Mouse (Mus musculus) c-Kit-positive CD71-negative TER-119-negative erythroid progenitor cells, embryonic 14.5 days (primary cell): ENCODE results near the gene Sav1.
A peak's percentile ranks its signal among the peaks of the same experiment; 100 is the strongest.

Experiments used
- DNase-seq: peaks from one replicate; pipeline ENCODE4 v3.0.0-alpha.2; 2013; ENCODE audit warnings: low read depth

Sav1 gene

DNA sequence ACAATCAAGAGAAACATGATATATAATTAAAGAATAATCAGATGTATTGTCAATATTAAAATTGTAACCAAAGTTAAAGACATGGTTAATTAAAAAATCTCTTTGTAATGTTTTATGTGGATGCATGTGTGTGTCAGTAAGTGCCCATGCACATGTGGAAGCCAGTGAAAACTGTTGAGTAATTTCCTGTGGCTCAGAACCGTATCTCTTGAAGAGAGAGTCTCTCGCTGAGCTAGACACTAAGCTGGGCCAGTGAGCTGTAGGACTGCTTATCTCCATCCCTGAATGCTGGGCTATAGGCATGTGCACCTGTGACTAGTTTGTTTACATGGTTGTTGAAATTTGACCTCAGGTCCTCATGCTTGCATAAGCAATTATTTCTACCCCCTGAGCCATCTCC, 29.4 kb downstream of the Sav1 start:
- no peak for DNase-seq

DNA sequence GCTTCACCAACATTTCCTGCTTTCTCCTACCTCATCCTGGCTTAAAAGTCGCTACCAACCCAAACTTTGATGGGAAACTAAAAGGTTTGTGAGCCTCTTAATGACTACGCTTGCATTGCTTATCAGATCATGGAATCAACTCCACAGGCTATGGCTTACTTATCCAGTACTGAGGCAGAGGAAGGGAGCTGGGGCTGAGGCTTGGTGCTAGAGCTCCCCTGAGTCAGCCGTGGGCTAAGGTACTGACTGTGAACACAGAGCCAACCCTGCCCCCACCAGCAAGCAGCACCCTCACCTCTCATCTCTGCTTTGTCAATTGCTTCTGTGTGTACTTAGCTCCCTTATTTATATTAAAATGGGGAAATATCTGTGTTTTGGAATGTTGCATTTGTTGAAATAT, 39.3 kb downstream of the Sav1 start:
- DNase-seq, result no peak

DNA sequence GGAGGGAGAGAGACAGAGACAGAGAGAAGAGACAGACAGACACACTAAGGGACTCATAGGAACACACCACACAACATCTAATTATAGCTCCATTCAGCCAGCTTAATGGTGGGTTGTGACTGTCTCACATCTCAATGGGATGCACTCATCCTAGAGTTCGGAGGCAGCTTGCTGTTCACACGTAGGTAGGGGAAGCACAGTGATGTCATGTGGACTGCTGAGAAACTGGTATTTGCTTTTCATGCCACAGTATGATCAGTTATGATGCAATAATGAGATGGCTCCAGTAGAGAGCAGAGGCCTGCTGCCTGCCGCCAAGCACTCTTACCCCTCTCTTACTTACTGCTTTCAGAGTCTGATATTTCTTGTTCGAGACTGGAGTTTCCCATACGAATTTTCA, 40.9 kb downstream of the Sav1 start:
- no peak for DNase-seq

DNA sequence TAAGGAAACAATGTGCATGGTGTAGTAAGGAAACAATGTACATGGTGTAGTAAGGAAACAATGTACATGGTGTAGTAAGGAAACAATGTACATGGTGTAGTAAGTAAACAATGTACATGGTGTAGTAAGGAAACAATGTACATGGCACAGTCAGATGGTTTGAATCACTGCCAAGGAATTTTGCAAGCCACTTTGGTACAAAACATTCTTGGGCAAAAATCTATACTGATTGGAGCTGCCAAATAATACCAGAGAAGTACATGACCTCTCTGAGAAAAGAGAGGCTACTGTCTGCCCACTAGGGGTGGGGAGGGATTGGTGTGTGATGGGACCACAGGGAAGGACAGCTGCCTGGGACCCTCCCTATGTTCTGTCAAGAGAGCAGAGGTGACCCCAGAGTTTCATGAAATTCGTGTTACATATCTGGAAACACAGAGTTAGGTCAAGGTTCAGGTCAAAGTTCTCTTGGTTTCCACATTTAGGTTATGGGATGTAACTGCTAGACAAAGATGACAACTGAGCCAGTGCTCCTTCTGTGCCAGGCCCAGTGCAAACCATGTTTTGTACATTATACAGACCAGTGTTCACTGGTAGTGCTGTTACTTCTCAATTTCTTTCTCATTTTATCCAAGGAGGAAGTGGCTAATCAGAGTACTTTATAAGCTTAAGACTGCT, 45.0 kb downstream of the Sav1 start:
- DNase-seq, result no peak

DNA sequence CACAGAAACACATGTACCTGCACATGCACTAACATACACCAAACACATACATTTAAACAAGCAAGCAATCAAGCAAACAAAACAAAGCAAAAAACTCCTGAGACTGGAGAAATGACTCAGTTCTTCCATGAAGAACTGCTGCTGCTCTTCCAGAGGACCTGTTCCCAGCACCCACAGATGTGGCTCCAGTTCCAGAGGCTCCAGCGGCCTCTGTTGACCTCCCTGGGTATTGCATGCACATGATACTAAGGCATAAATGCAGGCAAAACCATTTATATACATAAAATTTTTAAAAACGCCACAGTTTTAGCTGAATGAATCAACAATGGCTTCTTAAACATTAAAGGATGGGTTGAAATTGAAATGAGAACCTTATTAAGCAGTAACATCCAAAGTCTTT, 47.5 kb downstream of the Sav1 start:
- no peak for DNase-seq

DNA sequence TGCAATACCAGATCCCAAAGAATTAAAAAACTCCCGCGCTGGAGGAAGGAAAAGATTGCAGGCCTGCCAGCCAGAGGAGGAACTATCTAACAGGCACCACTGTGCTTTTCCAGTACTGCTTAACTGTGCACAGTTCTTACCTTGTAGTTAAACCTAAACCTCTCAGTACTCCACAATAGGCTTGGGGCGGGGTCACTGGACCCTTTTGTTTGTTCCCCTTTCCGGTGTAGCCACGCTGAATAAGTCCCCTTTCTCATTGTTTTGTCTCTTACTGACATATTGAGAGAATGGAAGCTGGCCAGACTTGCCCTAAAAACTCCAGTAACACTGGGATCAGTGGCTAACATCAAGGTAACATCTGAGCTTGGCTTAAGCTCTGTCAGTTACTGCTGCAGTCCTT, 49.1 kb downstream of the Sav1 start:
- DNase-seq, result no peak

DNA sequence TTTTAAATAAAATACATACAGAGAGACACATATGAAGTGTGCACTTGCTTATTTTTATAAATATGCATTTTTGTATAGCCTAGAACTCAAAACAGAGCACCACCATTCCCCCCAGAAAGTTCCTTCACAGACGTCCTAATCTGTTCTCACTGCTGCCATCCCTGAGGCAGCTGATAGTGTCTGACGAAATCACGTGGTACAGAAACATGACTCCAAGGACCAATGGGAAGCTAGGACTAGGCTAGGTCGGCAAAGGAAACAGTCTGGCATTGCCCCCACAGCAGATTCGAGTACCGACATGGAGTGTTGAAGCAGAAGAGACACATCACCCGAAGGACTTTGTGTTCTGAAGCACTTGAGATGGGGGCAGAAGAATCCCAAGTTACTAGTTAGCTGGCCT, 60.1 kb downstream of the Sav1 start:
- no peak for DNase-seq

DNA sequence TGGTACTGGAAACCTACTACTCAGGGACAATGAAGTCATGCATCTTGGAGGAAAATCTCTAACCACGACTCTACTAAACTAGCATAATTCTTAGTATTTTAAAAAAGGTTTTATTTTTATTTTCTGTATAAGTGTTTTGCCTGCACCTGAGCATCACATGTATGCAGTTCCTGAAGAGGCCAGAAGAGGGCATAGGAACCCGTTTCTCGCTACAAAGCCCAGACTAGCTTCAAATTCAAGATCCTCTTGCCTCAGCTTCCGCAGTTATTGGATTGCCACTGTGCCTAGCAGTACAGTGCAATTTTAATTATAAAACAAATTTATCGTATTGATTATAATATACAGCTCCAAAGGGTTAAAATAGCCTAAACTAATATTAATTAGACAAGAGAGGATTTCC, 62.8 kb downstream of the Sav1 start:
- peak; percentile 39 for DNase-seq

DNA sequence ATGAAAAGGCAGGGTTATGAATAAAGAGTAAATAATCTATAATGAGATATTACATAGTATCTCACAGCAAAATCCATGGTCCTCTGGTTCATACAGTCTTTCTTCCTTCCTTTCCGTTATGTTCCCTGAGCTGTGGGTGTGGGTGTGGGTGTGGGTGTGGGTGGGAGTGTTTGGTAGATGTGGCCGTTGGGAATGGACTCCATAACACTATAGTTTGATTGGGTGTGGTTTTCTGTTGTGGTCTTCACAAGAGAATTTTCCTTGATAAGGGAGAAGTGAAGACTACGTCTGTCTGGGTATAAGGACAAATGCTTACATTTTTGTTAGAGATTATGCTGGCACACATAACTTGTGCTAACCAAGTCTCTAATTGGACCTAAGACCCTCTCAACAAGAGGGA, 63.2 kb downstream of the Sav1 start:
- no peak for DNase-seq

DNA sequence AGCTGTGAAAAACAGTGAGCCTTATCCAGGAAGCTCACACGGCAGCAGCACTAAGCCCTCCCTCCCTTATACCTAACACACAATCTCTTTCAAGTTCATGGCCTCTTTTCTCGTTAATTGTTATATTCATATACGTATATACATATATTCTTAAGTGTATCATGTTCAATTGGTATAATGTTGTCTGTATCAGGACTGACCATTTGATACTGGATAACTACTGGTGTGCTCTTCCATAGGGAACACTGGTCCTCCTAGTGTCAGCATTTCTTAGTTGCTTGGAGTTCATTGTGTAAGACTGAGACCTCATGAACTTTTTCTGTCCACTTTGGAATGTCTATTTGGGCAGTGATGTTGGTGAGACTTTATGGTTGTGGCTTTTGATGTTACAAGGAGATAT, 63.7 kb downstream of the Sav1 start:
- DNase-seq, result no peak

DNA sequence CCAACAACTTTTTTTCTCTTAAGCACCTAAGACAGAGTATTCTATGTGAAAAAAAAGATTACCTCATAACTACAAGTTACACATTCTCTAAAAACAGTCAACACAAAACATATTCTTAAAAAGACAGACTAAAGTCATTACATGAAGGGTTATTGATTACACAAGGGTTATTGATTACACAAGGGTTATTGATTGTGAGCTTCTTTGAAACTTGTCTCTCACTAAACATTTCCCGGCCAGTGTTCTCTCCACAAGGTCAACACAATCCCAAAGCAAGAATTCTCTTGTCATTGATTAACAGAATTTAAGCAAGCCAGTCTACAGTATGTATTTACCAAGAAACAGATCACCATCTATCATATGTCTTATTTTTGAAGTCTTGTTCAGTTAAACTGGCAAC, 64.7 kb downstream of the Sav1 start:
- DNase-seq, result no peak

DNA sequence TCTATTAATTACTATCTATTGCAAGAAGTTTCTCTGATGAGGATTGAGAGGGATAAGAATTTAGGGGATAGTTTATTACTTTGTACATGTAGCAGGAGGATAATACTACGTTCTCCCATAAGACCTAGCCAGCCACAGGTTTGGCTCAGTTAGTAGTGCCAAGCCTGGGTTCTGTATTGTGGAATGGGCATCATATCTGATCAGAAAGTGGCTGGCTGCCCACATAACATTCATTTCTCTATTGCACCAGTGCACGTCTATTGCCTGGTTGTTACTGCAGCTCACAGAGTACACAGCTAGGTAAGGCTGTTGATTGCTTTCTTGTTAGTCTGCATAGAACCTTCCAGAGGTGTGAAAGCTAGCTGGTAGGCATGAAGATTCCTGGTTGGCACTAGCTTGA, 68.9 kb downstream of the Sav1 start:
- no peak for DNase-seq
